Mouse (Mus musculus) heart, adult 11 months (tissue): ENCODE results near the gene Gpr180.

Source experiments
- DNase-seq: peaks from one replicate; pipeline ENCODE4 v3.0.0; 2022

Gpr180 gene

GRCm38 (mm10) chr14:118156056-118156455 lies 19.1 kb downstream of the Gpr180 start:
- DNase-seq = peak; percentile 64

GRCm38 (mm10) chr14:118156740-118157139 lies 19.8 kb downstream of the Gpr180 start:
- peak; percentile 79 for DNase-seq

- DNase-seq = peak; percentile 73
Observed at GRCm38 (mm10) chr14:118157146-118157545, 20.2 kb downstream of the Gpr180 start.

- peak; percentile 11 for DNase-seq
Observed at GRCm38 (mm10) chr14:118161751-118162150, 24.8 kb downstream of the Gpr180 start.

GRCm38 (mm10) chr14:118162640-118163039 lies 25.7 kb downstream of the Gpr180 start:
- peak; percentile 87 for DNase-seq

GRCm38 (mm10) chr14:118168776-118169175 lies 31.8 kb downstream of the Gpr180 start:
- no peak for DNase-seq

GRCm38 (mm10) chr14:118173590-118174203 lies 36.7 kb downstream of the Gpr180 start:
- peak; percentile 55 for DNase-seq

GRCm38 (mm10) chr14:118175071-118175693 lies 38.2 kb downstream of the Gpr180 start:
- DNase-seq = peak; percentile 45

- DNase-seq = peak; percentile 77
Observed at GRCm38 (mm10) chr14:118175694-118176085, 38.7 kb downstream of the Gpr180 start.

- no peak for DNase-seq
Observed at GRCm38 (mm10) chr14:118179251-118179650, 42.3 kb downstream of the Gpr180 start.

- no peak for DNase-seq
Observed at GRCm38 (mm10) chr14:118179701-118180100, 42.7 kb downstream of the Gpr180 start.

- peak; percentile 98 for DNase-seq
Observed at GRCm38 (mm10) chr14:118180117-118180557, 43.2 kb downstream of the Gpr180 start.

- peak; percentile 95 for DNase-seq
Observed at GRCm38 (mm10) chr14:118180711-118181177, 43.8 kb downstream of the Gpr180 start.

GRCm38 (mm10) chr14:118191442-118191841 lies 54.5 kb downstream of the Gpr180 start:
- peak; percentile 81 for DNase-seq

- DNase-seq = peak; percentile 35
Observed at GRCm38 (mm10) chr14:118193001-118193628, 56.2 kb downstream of the Gpr180 start.

GRCm38 (mm10) chr14:118193663-118194062 lies 56.7 kb downstream of the Gpr180 start:
- DNase-seq = peak; percentile 8

GRCm38 (mm10) chr14:118194219-118194914 lies 57.4 kb downstream of the Gpr180 start:
- DNase-seq = peak; percentile 30

GRCm38 (mm10) chr14:118197063-118197462 lies 60.1 kb downstream of the Gpr180 start:
- peak; percentile 73 for DNase-seq

- DNase-seq = peak; percentile 30
Observed at GRCm38 (mm10) chr14:118200731-118201130, 63.8 kb downstream of the Gpr180 start.

- no peak for DNase-seq
Observed at GRCm38 (mm10) chr14:118202006-118202405, 65.0 kb downstream of the Gpr180 start.

GRCm38 (mm10) chr14:118203031-118203430 lies 66.1 kb downstream of the Gpr180 start:
- DNase-seq = peak; percentile 77

GRCm38 (mm10) chr14:118207347-118207746 lies 70.4 kb downstream of the Gpr180 start:
- peak; percentile 44 for DNase-seq

- peak; percentile 34 for DNase-seq
Observed at GRCm38 (mm10) chr14:118209642-118210041, 72.7 kb downstream of the Gpr180 start.
